Mouse (Mus musculus) forebrain, embryonic 14.5 days (tissue): ENCODE data around the gene Msto1. TPM values are rescaled to one million over a fixed set of nuclear protein-coding genes. Genes with fewer than 3 reads are reported as not detected.
"Not testable (repeated sequence)": the region's sequence is repeated elsewhere in the genome, so short reads cannot be mapped to it uniquely, and the experiment has no call there.

Experiments
- ATAC-seq: fragments of 200-750 bp; cut with Nextera tagmentation; 2 replicates; pipeline ENCODE4 v1.8.0; 2017; ENCODE audit warnings: mild to moderate bottlenecking, moderate library complexity
- DNase-seq: peaks from one replicate; pipeline ENCODE4 v3.0.0-alpha.2; 2015; ENCODE audit warnings: low spot score
- H3K27ac ChIP-seq: fragments of 300-500 bp; sonication (generic); 2 replicates; pipeline ENCODE4 v1.5.1; 2014; ENCODE audit warnings: low read depth, mild to moderate bottlenecking, control low read depth, low read length, moderate library complexity
- H3K27me3 ChIP-seq: fragments of 300-500 bp; sonication (generic); replicated peaks from 2 replicates; pipeline ENCODE4 v1.6.1; 2014; ENCODE audit warnings: low read length, control low read depth, mixed read lengths; ENCODE audit not compliant: control insufficient read depth, insufficient read depth
- H3K36me3 ChIP-seq: fragments of 300-500 bp; sonication (generic); 2 replicates; pipeline ENCODE4 v1.6.1; 2014; ENCODE audit warnings: low read length, control low read depth; ENCODE audit not compliant: control insufficient read depth, insufficient read depth
- H3K4me1 ChIP-seq: fragments of 300-500 bp; sonication (generic); 2 replicates; pipeline ENCODE4 v1.6.1; 2014; ENCODE audit warnings: antibody characterized with exemption, low read length, control low read depth; ENCODE audit not compliant: control insufficient read depth, insufficient read depth
- H3K4me2 ChIP-seq: fragments of 300-500 bp; sonication (generic); 2 replicates; pipeline ENCODE4 v1.6.1; 2014; ENCODE audit warnings: mild to moderate bottlenecking, control low read depth, low read length
- H3K4me3 ChIP-seq: fragments of 300-500 bp; sonication (generic); 2 replicates; pipeline ENCODE4 v1.5.1; 2014; ENCODE audit warnings: low read depth, low read length, control low read depth
- H3K9ac ChIP-seq: fragments of 300-500 bp; sonication (generic); 2 replicates; pipeline ENCODE4 v1.6.1; 2014; ENCODE audit warnings: mild to moderate bottlenecking, low read length, control low read depth, moderate library complexity
- H3K9me3 ChIP-seq: fragments of 300-500 bp; sonication (generic); replicated peaks from 2 replicates; pipeline ENCODE4 v1.6.1; 2016; ENCODE audit warnings: low read length, control low read depth, mixed read lengths; ENCODE audit not compliant: control insufficient read depth
- WGBS: fragments of 180-500 bp; shearing (Covaris S2); extraction: QIAGEN DNeasy Blood & Tissue Kit; methylation state at CpG from one replicate; pipeline ENCODE4 v1.1.7; 2014; 5-methylcytosine and 5-hydroxymethylcytosine counted together
- polyA plus RNA-seq: library from polyadenylated mRNA; unstranded; fragments of >200 nt; fragmentation: Nextera tagmentation; extraction: Ambion mirVana; gene quantifications from 2 replicates; pipeline ENCODE4 v1.2.1, GENCODE M21; 2014

The Msto1 gene
- polyA plus RNA-seq, 1 experiment from 2014 or later: 51.9 TPM

DNA sequence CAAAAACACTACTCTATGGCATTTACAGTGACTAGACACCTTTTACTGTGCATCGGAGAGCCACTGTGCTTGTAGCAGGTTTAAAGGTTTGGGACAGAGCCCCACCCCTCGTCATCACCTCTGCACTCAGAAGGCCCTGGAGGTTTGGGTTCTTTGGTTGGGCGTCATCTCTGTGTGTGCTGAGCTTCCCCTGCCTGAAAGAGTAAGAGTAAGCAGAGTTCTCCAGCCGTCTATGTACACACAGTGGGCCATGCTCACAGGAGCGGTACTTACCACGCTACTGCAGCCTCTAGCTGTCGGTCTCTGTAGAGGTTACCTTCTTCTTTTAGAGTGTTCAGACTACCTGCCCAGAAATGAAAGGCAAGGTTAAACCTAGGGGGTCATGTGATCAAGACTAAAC is 1.2 kb downstream of the Msto1 start:
- H3K9me3 ChIP-seq: no peaks in the 10 kb centered on the region
- DNase-seq (no peak), ATAC-seq (no peak)
- H3K4me1 ChIP-seq: peaks cover 6% of the 10 kb centered on the region; the same call in 1 of the 2 replicates
- H3K27me3 ChIP-seq: no peaks in the 10 kb centered on the region
- WGBS: 91% methylated on average over 7 of the region's 7 CpGs
- no peak overlapping the region for H3K9ac ChIP-seq
- H3K4me2 ChIP-seq: peak overlapping the region; percentile 80; the same call in 1 of the 2 replicates
- H3K36me3 ChIP-seq: peaks cover 45% of the 10 kb centered on the region
- H3K27ac ChIP-seq: no peak overlapping the region
- H3K4me3 ChIP-seq: no peak overlapping the region

DNA sequence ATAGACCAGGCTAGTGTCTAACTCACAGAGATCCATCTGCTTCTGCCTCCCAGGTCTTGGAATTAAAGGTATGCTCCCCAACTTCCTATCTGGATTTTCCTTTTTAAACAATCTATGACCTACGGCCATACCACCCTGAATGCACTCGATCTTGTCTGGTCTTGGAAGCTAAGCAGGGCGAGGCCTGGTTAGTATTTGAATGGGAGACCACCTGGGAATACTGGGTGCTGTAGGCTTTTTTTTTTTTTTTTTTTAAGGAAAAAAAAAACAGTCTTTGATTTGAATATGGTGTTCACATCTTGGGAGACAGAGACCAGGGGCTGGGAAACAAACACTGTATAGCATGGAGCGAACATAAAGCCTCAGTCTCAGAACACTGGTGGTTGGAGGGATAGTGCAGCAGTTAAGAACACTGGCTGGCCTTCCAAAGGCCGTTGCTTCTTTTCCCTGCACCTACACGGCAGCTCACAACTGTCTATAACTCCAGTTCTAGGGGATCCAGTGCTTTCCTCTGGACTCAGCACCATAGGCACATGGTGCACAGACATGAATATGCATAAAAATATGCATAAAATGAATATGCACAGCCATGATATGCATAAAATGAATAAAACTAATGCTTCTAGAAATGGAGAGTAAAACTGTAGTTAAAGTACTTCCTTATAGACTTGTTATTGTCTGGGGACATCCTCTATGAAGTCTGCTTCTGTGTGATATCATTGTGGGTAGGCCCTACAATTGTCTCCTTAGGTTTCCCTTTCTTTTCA is 7.2 kb downstream of the Msto1 start:
- H3K9me3 ChIP-seq: no peaks in the 10 kb centered on the region
- DNase-seq (no peak), ATAC-seq (no peak)
- no peak overlapping the region for H3K4me2 ChIP-seq
- no peak overlapping the region for H3K4me3 ChIP-seq
- 86% methylated on average over 6 of the region's 6 CpGs for WGBS
- no peaks in the 10 kb centered on the region for H3K27me3 ChIP-seq
- H3K9ac ChIP-seq: no peak overlapping the region
- H3K27ac ChIP-seq: no peak overlapping the region
- H3K36me3 ChIP-seq: peaks cover 96% of the 10 kb centered on the region
- H3K4me1 ChIP-seq: no peaks in the 10 kb centered on the region

GRCm38 (mm10) chr3:88905741-88906140 is 8.1 kb downstream of the Msto1 start:
- Histone ChIP-seq H3K36me3 (peaks cover 93% of the 10 kb centered on the region), H3K9me3 (no peaks in the 10 kb centered on the region), H3K4me3 (no peak overlapping the region), H3K27me3 (no peaks in the 10 kb centered on the region), H3K9ac (no peak overlapping the region), H3K4me2 (no peak overlapping the region), H3K4me1 (no peaks in the 10 kb centered on the region), H3K27ac (no peak overlapping the region)
- DNase-seq (no peak), ATAC-seq (no peak)
- 95% methylated on average over 2 of the region's 2 CpGs for WGBS

DNA sequence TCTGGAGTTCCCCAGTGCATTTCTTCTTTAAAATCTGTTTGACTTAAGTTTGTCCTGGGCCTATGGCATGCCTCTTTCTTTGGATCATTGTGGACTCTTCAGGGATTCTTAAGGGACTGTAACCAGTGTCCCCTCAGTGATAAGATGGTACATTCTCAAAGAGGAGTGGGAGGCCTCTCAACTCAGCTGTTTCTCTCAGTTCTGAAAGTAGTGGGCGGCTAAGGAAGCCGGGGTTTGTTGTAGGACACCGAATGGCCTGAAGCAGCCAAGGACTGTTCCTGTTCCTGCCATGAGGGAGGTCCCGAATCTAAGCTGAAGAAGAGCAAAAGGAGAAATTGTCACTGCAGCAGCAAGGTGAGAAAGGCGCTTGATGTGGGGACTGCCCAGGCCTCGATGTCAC is 8.6 kb downstream of the Msto1 start:
- Histone ChIP-seq H3K4me1 (no peaks in the 10 kb centered on the region), H3K27me3 (no peaks in the 10 kb centered on the region), H3K4me3 (no peak overlapping the region), H3K36me3 (peaks cover 90% of the 10 kb centered on the region), H3K9ac (no peak overlapping the region), H3K9me3 (no peaks in the 10 kb centered on the region), H3K27ac (no peak overlapping the region), H3K4me2 (no peak overlapping the region)
- 89% methylated on average over 6 of the region's 6 CpGs for WGBS
- ATAC-seq (no peak), DNase-seq (no peak)

DNA sequence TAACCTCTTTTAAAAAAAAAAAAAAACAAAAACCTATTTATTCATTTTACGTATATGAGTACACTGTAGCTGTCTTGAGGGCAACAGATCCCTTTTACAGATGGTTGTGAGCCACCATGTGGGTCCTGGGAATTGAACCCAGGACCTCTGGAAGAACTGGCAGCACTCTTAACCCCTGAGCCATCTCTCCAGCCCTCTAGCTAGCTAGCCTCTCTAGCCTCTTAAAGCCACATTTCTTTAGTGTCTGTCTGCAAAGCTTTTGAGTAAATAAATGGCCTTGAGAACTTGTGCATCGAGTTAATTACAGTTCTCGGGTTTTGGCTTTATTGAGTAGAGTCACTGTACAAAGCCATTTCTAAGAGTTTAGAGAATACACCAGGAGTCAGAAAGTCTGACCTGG is 9.0 kb downstream of the Msto1 start:
- Histone ChIP-seq H3K27ac (no peak overlapping the region), H3K27me3 (no peaks in the 10 kb centered on the region), H3K9ac (no peak overlapping the region), H3K4me1 (no peaks in the 10 kb centered on the region), H3K4me3 (no peak overlapping the region), H3K4me2 (no peak overlapping the region), H3K36me3 (peaks cover 86% of the 10 kb centered on the region), H3K9me3 (no peaks in the 10 kb centered on the region)
- DNase-seq (no peak), ATAC-seq (no peak)
- WGBS: 95% methylated on average over 3 of the region's 3 CpGs

- peaks cover 22% of the 10 kb centered on the region for H3K36me3 ChIP-seq
- H3K27me3 ChIP-seq, H3K4me2 ChIP-seq, H3K9me3 ChIP-seq, ATAC-seq, H3K27ac ChIP-seq, H3K9ac ChIP-seq, H3K4me1 ChIP-seq, DNase-seq, H3K4me3 ChIP-seq: not testable (repeated sequence)
- WGBS: 94% methylated on average over 7 of the region's 7 CpGs
Measured at GRCm38 (mm10) chr3:88893011-88893410, 20.8 kb downstream of the Msto1 start.

DNA sequence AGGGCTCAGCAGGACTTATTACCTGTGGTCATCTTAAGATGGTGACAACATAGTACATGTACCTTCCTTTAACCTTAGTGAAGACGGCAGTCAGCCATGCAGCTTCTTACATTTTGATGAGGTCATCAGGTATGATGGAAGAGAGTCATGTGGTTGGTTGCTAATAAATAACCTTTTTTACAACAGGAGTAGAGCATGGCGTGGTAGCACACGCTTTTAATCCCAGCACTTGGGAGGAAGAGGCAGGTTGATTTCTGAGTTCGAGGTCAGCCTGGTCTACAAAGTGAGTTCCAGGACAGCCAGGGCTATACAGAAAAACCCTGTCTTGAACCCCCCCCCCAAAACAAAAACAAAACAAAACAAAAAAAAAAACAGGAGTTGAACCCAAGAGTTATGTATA is 31.3 kb downstream of the Msto1 start:
- H3K9me3 ChIP-seq, H3K4me3 ChIP-seq, ATAC-seq, DNase-seq, H3K36me3 ChIP-seq, H3K27ac ChIP-seq, H3K4me2 ChIP-seq, H3K27me3 ChIP-seq, H3K9ac ChIP-seq, H3K4me1 ChIP-seq: not testable (repeated sequence)
- WGBS: 98% methylated on average over 4 of the region's 4 CpGs

GRCm38 (mm10) chr3:88868449-88868848 is 45.4 kb downstream of the Msto1 start:
- not testable (repeated sequence) for ATAC-seq, H3K4me3 ChIP-seq, H3K4me2 ChIP-seq, DNase-seq, H3K27me3 ChIP-seq, H3K9ac ChIP-seq, H3K27ac ChIP-seq, H3K9me3 ChIP-seq, H3K4me1 ChIP-seq
- whole genome bisulfite sequencing: no CpG with 5 or more reads among the region's 4 CpGs
- H3K36me3 ChIP-seq: peaks cover 25% of the 10 kb centered on the region

GRCm38 (mm10) chr3:88867177-88867576 is 46.6 kb downstream of the Msto1 start:
- H3K27ac ChIP-seq, H3K9ac ChIP-seq, ATAC-seq, H3K4me1 ChIP-seq, H3K4me3 ChIP-seq, H3K27me3 ChIP-seq, H3K4me2 ChIP-seq, DNase-seq, H3K9me3 ChIP-seq: not testable (repeated sequence)
- no CpG with 5 or more reads among the region's 8 CpGs for WGBS
- H3K36me3 ChIP-seq: peaks cover 36% of the 10 kb centered on the region
